Mouse (Mus musculus): ENCODE data around the gene Spon1.

GRCm38 (mm10) chr7:113969182-113969581, 203.4 kb downstream of the Spon1 start:
- TF ChIP-seq CTCF (conservative IDR thresholded peaks at IDR 0.05; ENCODE audit: insufficient read depth, insufficient read length, low read depth, low read length) = no peak
- no peak for TF ChIP-seq POLR2A (IDR thresholded peaks at IDR 0.05; ENCODE audit: low read depth, low read length)

Measured in kidney, adult 2 months (tissue).